Mouse (Mus musculus): ENCODE data around the gene Tex22. TPM values are rescaled to one million over a fixed set of nuclear protein-coding genes. Genes with fewer than 3 reads are reported as not detected.

Gene Tex22
- polyA plus RNA-seq (2012; rRNA removed) = 0.16 and 0.33 TPM in 2 replicates

DNA sequence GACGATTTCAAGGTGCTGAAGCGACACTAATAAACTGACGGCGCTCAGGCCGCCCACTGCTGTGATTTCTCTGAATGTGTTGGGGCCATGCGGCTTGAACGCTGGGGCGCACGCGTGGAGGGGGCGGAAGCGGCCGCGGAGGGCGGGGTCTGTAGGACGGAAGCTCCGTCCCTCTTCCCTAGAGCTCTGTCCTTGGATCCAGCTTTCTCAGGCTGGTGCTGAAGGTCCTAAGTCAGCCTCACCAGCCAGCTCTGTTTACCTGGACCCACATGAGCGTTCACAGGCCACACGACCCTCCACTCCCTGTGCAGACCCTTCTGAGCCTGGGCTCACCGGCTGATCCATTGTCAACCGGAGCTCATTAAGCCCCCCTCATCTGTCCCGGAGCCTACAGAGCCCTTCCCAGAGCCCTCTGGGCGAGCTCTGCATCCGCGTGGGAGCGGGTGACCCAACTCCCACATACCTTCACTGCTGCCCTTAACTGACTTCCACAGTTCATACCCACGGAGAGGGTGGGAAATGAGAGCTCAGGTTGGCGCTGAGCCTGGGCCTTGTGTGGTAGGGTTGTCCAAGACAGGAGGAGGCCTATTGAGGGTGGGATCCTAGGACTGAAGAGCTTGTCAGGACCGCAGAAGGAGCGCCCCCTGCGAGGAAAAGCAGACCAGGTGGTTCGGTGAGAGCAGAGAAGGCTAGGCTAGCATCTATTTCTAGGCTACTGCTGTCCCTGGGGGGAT, at the start of gene Tex22:
Gene Tex22, plus strand, starts transcription at position 174 of the 734 bp plus-strand sequence.

DNA sequence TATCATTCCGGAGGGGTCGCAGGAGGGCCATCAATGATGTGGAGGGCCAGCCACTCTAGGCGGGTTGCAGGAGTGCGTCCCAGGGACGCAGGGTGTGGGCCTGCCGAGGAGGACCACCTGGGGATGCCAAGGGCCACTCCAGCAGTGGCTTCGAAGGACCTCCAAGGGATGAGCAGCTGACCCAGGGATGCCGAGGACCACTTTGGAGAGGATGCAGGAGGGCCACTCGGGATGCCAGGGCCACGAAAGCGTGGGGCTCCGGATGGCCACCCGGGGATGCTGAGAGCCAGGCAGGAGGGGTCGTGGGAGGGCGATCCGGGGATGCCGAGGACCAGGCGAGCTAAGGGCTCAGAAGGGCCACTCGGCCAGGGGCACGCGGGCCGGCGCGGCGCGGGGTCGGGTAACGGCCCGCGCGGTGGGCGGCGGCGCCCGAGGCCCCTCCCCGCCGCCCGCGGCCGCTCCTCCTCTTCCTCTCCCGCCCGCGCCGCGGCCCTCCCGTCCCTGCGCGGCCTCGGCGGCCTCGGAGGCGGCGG, 23.5 kb downstream of the Tex22 start, which contains the start of gene Mta1:
Gene Mta1, plus strand, starts transcription at position 530 of the 533 bp plus-strand sequence.

Other genes with a start within 250 kb of the Tex22 start
- 20.8 and 21.0 TPM in 2 replicates for gene Cdca4, start 245.1 kb upstream of the Tex22 start, polyA plus RNA-seq (2012; rRNA removed)
- 3.7 and 4.6 TPM in 2 replicates for gene Gpr132, start 206.3 kb upstream of the Tex22 start, polyA plus RNA-seq (2012; rRNA removed)
- gene Jag2, start 144.7 kb upstream of the Tex22 start, polyA plus RNA-seq (2012; rRNA removed) = 11.8 and 14.3 TPM in 2 replicates
- 62.1 and 75.8 TPM in 2 replicates for gene Nudt14, start 132.4 kb upstream of the Tex22 start, polyA plus RNA-seq (2012; rRNA removed)
- gene Btbd6, start 98.0 kb upstream of the Tex22 start, polyA plus RNA-seq (2012; rRNA removed) = 106 and 114 TPM in 2 replicates
- gene Brf1, start 73.8 kb upstream of the Tex22 start, polyA plus RNA-seq (2012; rRNA removed) = 109 and 158 TPM in 2 replicates
- gene Pacs2, start 60.0 kb upstream of the Tex22 start, polyA plus RNA-seq (2012; rRNA removed) = 39.5 and 41.1 TPM in 2 replicates
- gene Mta1, start 23.8 kb downstream of the Tex22 start, polyA plus RNA-seq (2012; rRNA removed) = 50.8 and 74.8 TPM in 2 replicates
- 194 and 207 TPM in 2 replicates for gene Crip2, start 65.7 kb downstream of the Tex22 start, polyA plus RNA-seq (2012; rRNA removed)
- gene Crip1, start 71.8 kb downstream of the Tex22 start, polyA plus RNA-seq (2012; rRNA removed) = 2,942 and 3,172 TPM in 2 replicates
- gene Tedc1, start 81.9 kb downstream of the Tex22 start, polyA plus RNA-seq (2012; rRNA removed) = 21.6 and 32.9 TPM in 2 replicates
- 2.1 and 2.7 TPM in 2 replicates for gene Tmem121, start 111.4 kb downstream of the Tex22 start, polyA plus RNA-seq (2012; rRNA removed)